ENCODE assay signal across 7 mouse cellular contexts in the genomic region with DNA sequence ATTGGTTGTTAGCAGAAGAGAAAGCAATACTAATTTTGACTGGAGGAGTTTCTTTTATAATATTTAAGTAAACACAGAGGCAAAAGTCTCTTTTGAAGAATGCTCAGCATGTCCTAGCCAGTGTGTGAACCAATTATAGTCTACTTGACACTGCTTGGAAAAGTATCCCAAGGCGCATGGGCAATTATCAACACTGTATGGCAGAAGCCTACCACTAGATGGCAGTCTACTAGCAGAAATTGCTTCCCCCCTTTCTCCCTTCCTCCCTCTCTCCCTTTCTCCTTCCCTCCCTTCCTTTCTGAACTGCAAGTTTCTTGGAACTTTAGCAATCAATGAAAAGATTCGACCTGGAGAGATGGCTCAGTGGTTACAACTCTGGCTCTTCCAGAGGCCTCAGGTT. TPM values are rescaled to one million over a fixed set of nuclear protein-coding genes. Genes with fewer than 3 reads are reported as not detected.
A peak's percentile ranks its signal among the peaks of the same experiment; 100 is the strongest.
DNase-seq lines count a peak whose midpoint lies in the region; ATAC-seq and TF ChIP-seq lines count a peak whose summit lies in the region.

No protein-coding gene starts in this region.

- H3K27ac ChIP-seq in heart, embryonic 12.5 days (ENCODE audit: poor library complexity, severe bottlenecking) = no peak overlapping the region
- H3K27ac ChIP-seq in kidney, postnatal 0 days = no peak overlapping the region

- no peak for ATAC-seq in G1E (ENCODE audit: extremely low read depth, insufficient number of reproducible peaks, low FRiP score, poor library complexity, severe bottlenecking)
- ATAC-seq in heart, embryonic 12.5 days (ENCODE audit: insufficient number of reproducible peaks, low FRiP score) = 0 out of 2 replicates have a peak, but pooled peaks have one; percentile 51
- ATAC-seq in kidney, postnatal 0 days (replicated peaks; ENCODE audit: low FRiP score, low read depth) = no peak

- TF ChIP-seq CTCF in G1E (IDR thresholded peaks at IDR 0.05; ENCODE audit: low read depth, low read length) = peak; percentile 89
- TF ChIP-seq CTCF in kidney, postnatal 0 days (IDR thresholded peaks at IDR 0.05; ENCODE audit: low read depth) = peak; percentile 96

- 8% methylated on average over 2 of the region's 2 CpGs for WGBS in heart, embryonic 12.5 days
- 4% methylated on average over 2 of the region's 2 CpGs for WGBS in kidney, postnatal 0 days

- no peak overlapping the region for H3K4me3 ChIP-seq in G1E (ENCODE audit: low read depth, low read length)
- no peak overlapping the region for H3K4me3 ChIP-seq in heart, embryonic 12.5 days
- H3K4me3 ChIP-seq in kidney, postnatal 0 days (replicated peaks; ENCODE audit: low read depth, low read length) = no peak overlapping the region

- H3K9me3 ChIP-seq in G1E (replicated peaks) = no peaks in the 10 kb centered on the region
- H3K9me3 ChIP-seq in heart, embryonic 12.5 days (replicated peaks) = no peaks in the 10 kb centered on the region
- H3K9me3 ChIP-seq in kidney, postnatal 0 days (replicated peaks; ENCODE audit: low read length) = no peaks in the 10 kb centered on the region

- peak; percentile 52 for DNase-seq in CD4-positive helper T cell, adult 2 months (ENCODE audit: low read depth, low spot score)
- DNase-seq in G1E (ENCODE audit: low spot score) = no peak
- peak; percentile 72 for DNase-seq in cerebellum, postnatal 14 days
- peak; percentile 91 for DNase-seq in kidney, postnatal 0 days (ENCODE audit: low spot score)
- DNase-seq in lung, postnatal 10 days = peak; percentile 75
- peak; percentile 58 to 69 for DNase-seq in right cerebral cortex, postnatal 10 days (ENCODE audit: low spot score in 2 of 2)

- H3K36me3 ChIP-seq in G1E (replicated peaks) = no peaks in the 10 kb centered on the region
- H3K36me3 ChIP-seq in heart, embryonic 12.5 days = no peaks in the 10 kb centered on the region
- no peaks in the 10 kb centered on the region for H3K36me3 ChIP-seq in kidney, postnatal 0 days (ENCODE audit: insufficient read depth, low read length)

- no peak overlapping the region for H3K4me2 ChIP-seq in heart, embryonic 12.5 days
- H3K4me2 ChIP-seq in kidney, postnatal 0 days (ENCODE audit: low read length) = no peak overlapping the region

- H3K9ac ChIP-seq in heart, embryonic 12.5 days = no peak overlapping the region
- no peak overlapping the region for H3K9ac ChIP-seq in kidney, postnatal 0 days (ENCODE audit: low read depth, low read length)

- H3K27me3 ChIP-seq in G1E (ENCODE audit: insufficient read depth, low read length) = peaks cover 2% of the 10 kb centered on the region
- H3K27me3 ChIP-seq in heart, embryonic 12.5 days (replicated peaks) = 0 out of 2 replicates have a peak, but pooled peaks cover 8% of the 10 kb centered on the region
- no peaks in the 10 kb centered on the region for H3K27me3 ChIP-seq in kidney, postnatal 0 days (ENCODE audit: insufficient read depth, low read length)

- H3K4me1 ChIP-seq in G1E (ENCODE audit: insufficient read depth, low read depth, low read length) = no peaks in the 10 kb centered on the region
- H3K4me1 ChIP-seq in heart, embryonic 12.5 days (replicated peaks) = no peaks in the 10 kb centered on the region
- H3K4me1 ChIP-seq in kidney, postnatal 0 days (replicated peaks; ENCODE audit: insufficient read depth, low read length) = no peaks in the 10 kb centered on the region

RNA-seq across cellular contexts. Expression of gene Npl, which starts 7.1 kb away (rescaled TPM):
- total RNA-seq in G1E (2014; fragmentation: Nextera tagmentation) (110 and 111 TPM in 2 replicates), G1E (2017) (376 and 391 TPM in 2 replicates)
- 7.2 TPM in 2 replicates for polyA plus RNA-seq in G1E (2012)
- 6.6 and 7.4 TPM in 2 replicates for polyA plus RNA-seq in heart, embryonic 12.5 days (2016; fragmentation: Nextera tagmentation; extraction: Ambion mirVana)
- 35.2 and 40.4 TPM in 2 replicates for polyA plus RNA-seq in kidney, postnatal 0 days (2015; fragmentation: Nextera tagmentation; extraction: Ambion mirVana)
